Mouse (Mus musculus) heart, embryonic 14.5 days (tissue): ENCODE data around the gene Wdr53. TPM values are rescaled to one million over a fixed set of nuclear protein-coding genes. Genes with fewer than 3 reads are reported as not detected.

Experiments
- ATAC-seq: fragments of 200-750 bp; cut with Nextera tagmentation; 2 replicates; pipeline ENCODE4 v1.8.0; 2017; ENCODE audit warnings: low read depth, moderate TSS enrichment; ENCODE audit not compliant: insufficient number of reproducible peaks, insufficient read depth, low FRiP score
- H3K27ac ChIP-seq, 2 experiments: fragments of 200-500 bp in 1 of 2; fragments of 300-500 bp in 1 of 2; sonication (generic) in 1 of 2; replicated peaks in 1 of 2; 2 replicates each; pipeline ENCODE4 v1.5.1; 2012 to 2014; ENCODE audit warnings: low read depth in 2 of 2, low read length in 2 of 2, control low read depth in 1 of 2, mild to moderate bottlenecking in 1 of 2, mixed read lengths in 1 of 2; ENCODE audit not compliant: control insufficient read depth in 1 of 2, insufficient read depth in 1 of 2
- H3K27me3 ChIP-seq: fragments of 300-500 bp; sonication (generic); 2 replicates; pipeline ENCODE4 v1.6.1; 2014; ENCODE audit warnings: mild to moderate bottlenecking, low read length, control low read depth; ENCODE audit not compliant: control insufficient read depth, insufficient read depth
- H3K36me3 ChIP-seq: fragments of 300-500 bp; sonication (generic); 2 replicates; pipeline ENCODE4 v1.6.1; 2014; ENCODE audit warnings: mild to moderate bottlenecking, control low read depth, low read length, mixed read lengths; ENCODE audit not compliant: control insufficient read depth, insufficient read depth
- H3K4me1 ChIP-seq, 2 experiments: fragments of 200-500 bp in 1 of 2; fragments of 300-500 bp in 1 of 2; sonication (generic) in 1 of 2; 2 replicates each; pipeline ENCODE4 v1.6.1; 2012 to 2014; ENCODE audit warnings: low read length in 2 of 2, control low read depth in 1 of 2, mixed read lengths in 1 of 2; ENCODE audit not compliant: control insufficient read depth in 2 of 2, insufficient read depth in 2 of 2
- H3K4me2 ChIP-seq: fragments of 300-500 bp; sonication (generic); 2 replicates; pipeline ENCODE4 v1.6.1; 2014; ENCODE audit warnings: mild to moderate bottlenecking, low read length
- H3K4me3 ChIP-seq, 2 experiments: fragments of 200-500 bp in 1 of 2; fragments of 300-500 bp in 1 of 2; sonication (generic) in 1 of 2; 2 replicates each; pipeline ENCODE4 v1.5.1; 2012 to 2014; ENCODE audit warnings: low read length in 2 of 2, mild to moderate bottlenecking in 2 of 2, control low read depth in 1 of 2, low read depth in 1 of 2, moderate library complexity in 1 of 2; ENCODE audit not compliant: control insufficient read depth in 1 of 2, insufficient read depth in 1 of 2
- H3K9ac ChIP-seq: fragments of 300-500 bp; sonication (generic); 2 replicates; pipeline ENCODE4 v1.6.1; 2014; ENCODE audit warnings: mild to moderate bottlenecking, low read length
- H3K9me3 ChIP-seq: fragments of 300-500 bp; sonication (generic); 2 replicates; pipeline ENCODE4 v1.6.1; 2016; ENCODE audit warnings: low read length, control low read depth; ENCODE audit not compliant: control insufficient read depth
- WGBS: fragments of 180-500 bp; shearing (Covaris S2); extraction: QIAGEN DNeasy Blood & Tissue Kit; methylation state at CpG from one replicate; pipeline ENCODE4 v1.1.7; 2014; 5-methylcytosine and 5-hydroxymethylcytosine counted together
- polyA plus RNA-seq: library from polyadenylated mRNA; unstranded; fragments of >200 nt; fragmentation: Nextera tagmentation; extraction: Ambion mirVana; gene quantifications from 2 replicates; pipeline ENCODE4 v1.2.1, GENCODE M21; 2014

The Wdr53 gene
- polyA plus RNA-seq: 10.9 and 11.5 TPM in 2 replicates

DNA sequence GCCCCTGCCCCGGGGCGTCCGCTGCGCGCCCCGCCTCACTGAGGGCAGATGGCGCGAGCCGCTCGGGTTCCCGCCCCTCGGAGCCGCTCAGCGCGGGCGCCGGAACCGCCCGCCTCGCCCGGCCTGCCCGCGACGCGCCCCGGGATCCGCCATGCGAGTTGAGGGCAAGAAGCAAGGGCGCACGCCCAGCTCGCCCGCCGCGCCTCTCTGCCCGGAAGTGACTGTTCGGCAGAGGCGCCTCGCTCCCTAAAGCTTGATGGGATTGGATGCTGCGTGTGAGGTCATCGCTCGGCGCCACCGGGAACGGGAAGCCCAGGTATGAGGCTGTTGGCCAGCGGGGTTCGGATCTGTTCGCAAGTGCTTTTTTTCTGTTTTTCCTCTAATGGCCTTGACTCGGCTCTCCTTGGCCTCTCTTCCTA is at the start of gene Wdr53, which contains the start of gene Fbxo45:
Gene Wdr53, plus strand, starts transcription at position 276 of the 419 bp plus-strand sequence.
Gene Fbxo45, minus strand, starts transcription at position 207 of the 419 bp plus-strand sequence.
- Histone ChIP-seq H3K4me2 (peak within 1 kb of the TSS; percentile 78), H3K4me1 (peaks cover 7 to 20% of the 10 kb centered on the region in 2 experiments), H3K36me3 (peaks cover 3% of the 10 kb centered on the region), H3K9ac (peak within 1 kb of the TSS; percentile 97), H3K27ac (peak within 1 kb of the TSS; percentile 90 to 97), H3K27me3 (no peaks in the 10 kb centered on the region), H3K9me3 (no peaks in the 10 kb centered on the region), H3K4me3 (peak within 1 kb of the TSS; percentile 86 to 87)
- under 1% methylated on average over 48 of the region's 48 CpGs for WGBS
- peak; percentile 97 for ATAC-seq

DNA sequence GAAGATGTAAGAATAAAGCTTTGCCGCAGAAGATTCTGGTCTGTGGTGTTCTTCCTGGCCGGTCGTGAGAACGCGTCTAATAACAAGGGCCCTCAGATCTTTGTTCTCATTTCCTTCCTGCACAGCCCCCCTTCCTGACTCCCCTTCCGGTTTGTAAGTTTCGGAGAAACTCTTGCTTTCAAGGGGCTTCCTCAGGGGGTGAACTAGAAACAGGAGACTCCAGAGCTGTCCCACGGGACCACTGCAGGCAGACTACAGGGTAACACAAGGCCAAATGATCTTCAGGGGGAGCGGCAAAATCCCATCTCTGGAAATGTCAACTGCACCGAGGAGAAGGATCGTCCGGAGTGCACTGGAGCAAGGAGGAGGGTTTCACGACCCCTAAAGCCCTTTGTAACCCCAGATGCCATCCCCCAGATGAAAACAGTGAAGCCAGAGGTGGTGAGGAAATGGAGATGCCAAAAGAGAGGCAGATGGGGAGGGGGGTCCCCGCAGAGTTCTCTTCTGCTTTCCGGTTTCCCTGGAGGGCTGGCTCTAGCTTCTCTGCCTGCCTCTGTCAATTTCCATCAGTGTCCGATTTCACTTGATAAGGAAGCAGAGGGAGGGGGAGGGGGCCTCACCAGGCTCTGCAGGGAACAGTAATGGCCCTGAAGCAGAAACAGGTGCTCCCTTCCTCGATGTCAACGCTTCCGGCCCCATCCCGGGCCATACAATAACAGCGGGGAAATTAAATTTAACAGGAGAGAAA is 46.6 kb upstream of the Wdr53 start:
- Histone ChIP-seq H3K36me3 (no peaks in the 10 kb centered on the region), H3K9ac (no peak overlapping the region; the same call in 1 of the 2 replicates), H3K27ac (peak overlapping the region; percentile 14 to 67; a peak in 3 of 4 replicates), H3K4me3 (peak overlapping the region in 1 of 2 experiments; percentile 7; a peak in 1 of 4 replicates), H3K4me2 (no peak overlapping the region), H3K27me3 (no peaks in the 10 kb centered on the region), H3K9me3 (no peaks in the 10 kb centered on the region), H3K4me1 (no peaks in the 10 kb centered on the region)
- WGBS: 69% methylated on average over 21 of the region's 21 CpGs
- ATAC-seq: no peak

DNA sequence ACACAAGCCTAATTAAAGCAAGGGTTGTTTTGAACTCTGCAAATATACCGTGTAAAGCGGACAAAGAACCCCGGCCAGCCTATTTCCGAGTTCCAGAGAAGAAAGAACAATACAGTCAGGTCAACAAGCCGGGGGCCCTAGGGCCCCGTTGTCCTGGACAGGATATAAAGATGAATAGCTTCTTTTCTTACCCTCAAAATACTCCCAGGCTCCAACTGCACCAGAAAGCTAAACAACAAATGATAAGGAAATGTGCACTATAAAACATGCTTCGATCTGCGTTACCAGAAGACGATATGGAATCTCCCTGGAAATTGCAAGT is 46.1 kb upstream of the Wdr53 start:
- no peaks in the 10 kb centered on the region for H3K9me3 ChIP-seq
- H3K4me2 ChIP-seq: no peak overlapping the region
- WGBS: 76% methylated on average over 9 of the region's 9 CpGs
- H3K27ac ChIP-seq: peak overlapping the region in 1 of 2 experiments; percentile 67; a peak in 3 of 4 replicates
- no peaks in the 10 kb centered on the region for H3K36me3 ChIP-seq
- H3K4me1 ChIP-seq: no peaks in the 10 kb centered on the region
- ATAC-seq: no peak
- no peaks in the 10 kb centered on the region for H3K27me3 ChIP-seq
- no peak overlapping the region for H3K9ac ChIP-seq
- H3K4me3 ChIP-seq: no peak overlapping the region

DNA sequence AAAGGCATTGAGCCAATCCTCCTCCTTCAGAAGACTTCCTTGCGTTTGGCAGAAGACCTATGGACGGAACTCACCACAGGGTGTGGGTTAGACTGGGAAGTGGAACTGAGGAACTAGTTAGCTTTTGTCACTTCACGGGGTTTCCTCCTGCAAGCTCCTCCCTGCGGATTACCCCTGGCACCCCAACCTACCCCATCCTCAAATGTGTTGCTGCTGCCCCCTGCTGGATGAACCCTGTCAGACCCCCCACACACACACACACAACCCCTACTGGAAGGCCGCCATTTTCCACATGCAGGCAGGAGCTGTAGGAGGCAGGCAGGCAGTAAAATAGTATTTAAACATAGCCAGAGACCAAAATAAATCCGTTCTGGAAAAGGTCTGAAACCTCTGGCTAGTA is 44.3 kb upstream of the Wdr53 start:
- no peak for ATAC-seq
- Histone ChIP-seq H3K4me3 (no peak overlapping the region), H3K9me3 (no peaks in the 10 kb centered on the region), H3K4me2 (no peak overlapping the region), H3K27me3 (no peaks in the 10 kb centered on the region), H3K36me3 (no peaks in the 10 kb centered on the region), H3K27ac (no peak overlapping the region), H3K4me1 (no peaks in the 10 kb centered on the region), H3K9ac (no peak overlapping the region)
- 75% methylated on average over 6 of the region's 6 CpGs for WGBS

DNA sequence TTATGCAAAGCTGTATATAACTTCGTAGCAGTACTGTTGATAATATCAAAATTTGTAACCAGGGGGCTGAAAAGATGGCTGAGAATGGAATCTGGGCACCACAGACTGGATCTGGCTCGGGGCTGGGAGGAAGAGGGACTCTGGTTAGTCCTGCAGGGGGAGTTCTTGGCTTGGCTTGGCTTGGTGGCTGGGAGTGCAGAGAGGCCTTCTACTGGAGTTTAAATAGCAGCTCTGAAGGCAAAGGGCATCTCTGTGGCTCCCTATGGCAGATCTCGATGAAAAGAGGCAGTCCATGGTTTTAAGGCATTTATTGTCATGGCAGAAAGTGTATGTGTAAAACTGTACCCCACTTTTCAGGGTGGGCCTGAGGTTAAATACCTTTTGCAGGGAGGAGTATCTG is 42.1 kb upstream of the Wdr53 start:
- H3K4me3 ChIP-seq: no peak overlapping the region
- peaks cover 10% of the 10 kb centered on the region for H3K9me3 ChIP-seq
- 44% methylated on average over 3 of the region's 3 CpGs for WGBS
- no peaks in the 10 kb centered on the region for H3K4me1 ChIP-seq
- no peak for ATAC-seq
- H3K27me3 ChIP-seq: no peaks in the 10 kb centered on the region
- H3K4me2 ChIP-seq: no peak overlapping the region
- H3K27ac ChIP-seq: no peak overlapping the region
- H3K36me3 ChIP-seq: no peaks in the 10 kb centered on the region
- no peak overlapping the region for H3K9ac ChIP-seq

DNA sequence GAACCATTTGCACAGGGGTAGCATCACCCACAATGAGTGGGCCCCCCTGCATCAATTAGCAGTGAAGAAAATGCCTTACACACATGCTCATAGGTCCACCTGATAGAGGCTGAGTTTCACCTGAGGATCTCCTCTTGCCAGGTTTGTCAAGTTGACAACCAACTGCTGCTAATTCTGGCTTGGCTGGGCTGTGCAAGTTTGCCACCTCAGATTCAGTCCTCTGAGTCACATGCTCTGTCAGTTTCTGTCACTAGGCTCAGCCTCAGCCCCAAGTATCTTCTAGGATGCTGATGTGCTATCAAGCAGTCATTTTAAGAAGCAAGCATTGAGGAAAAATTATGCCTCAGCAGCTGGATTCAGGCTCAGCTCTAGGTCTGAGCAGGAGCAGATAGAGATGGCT is 32.9 kb upstream of the Wdr53 start:
- H3K4me2 ChIP-seq: no peak overlapping the region

DNA sequence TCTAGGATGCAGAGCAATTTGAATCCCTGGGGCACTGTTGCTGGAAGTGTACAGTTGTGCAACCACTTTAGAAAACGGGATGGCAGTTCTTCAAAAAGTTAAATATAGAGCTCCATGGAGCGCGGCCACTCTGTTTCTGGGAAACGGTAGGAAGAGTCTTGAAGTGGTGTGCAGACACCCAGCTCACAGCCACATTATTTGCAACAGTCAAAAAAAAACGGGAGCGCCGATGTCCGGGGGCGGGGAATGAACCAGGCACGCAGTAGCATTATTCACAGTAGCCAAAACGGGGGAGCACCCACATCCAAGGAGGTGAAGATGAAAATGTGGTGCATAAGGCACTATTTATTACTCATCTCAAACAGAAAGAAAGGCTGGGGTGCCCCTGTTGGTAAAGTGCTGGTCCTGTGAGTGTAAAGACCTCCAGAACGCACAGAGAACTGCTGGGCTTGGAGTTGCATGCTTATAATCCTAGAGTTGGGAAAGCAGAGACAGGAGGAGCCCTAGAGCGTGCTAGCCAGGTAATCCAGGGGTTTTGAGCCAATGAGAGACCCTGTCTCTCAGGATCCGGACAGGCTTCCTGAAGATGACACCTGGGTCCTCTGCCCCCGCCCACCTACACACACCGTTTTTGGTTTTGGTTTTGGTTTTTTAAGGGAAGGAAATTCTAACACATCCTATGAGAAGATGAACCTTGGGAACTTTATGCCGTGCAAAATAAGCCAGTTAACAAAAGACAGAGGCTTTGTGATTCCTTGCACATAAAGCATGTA is 32.0 kb upstream of the Wdr53 start:
- no peaks in the 10 kb centered on the region for H3K36me3 ChIP-seq
- H3K4me1 ChIP-seq: peaks cover 2 to 5% of the 10 kb centered on the region in 2 experiments; a peak in 2 of 4 replicates
- no peak overlapping the region for H3K9ac ChIP-seq
- H3K4me2 ChIP-seq: peak overlapping the region; percentile 46
- no peaks in the 10 kb centered on the region for H3K27me3 ChIP-seq
- WGBS: 56% methylated on average over 17 of the region's 17 CpGs
- peaks cover 2% of the 10 kb centered on the region; the same call in 1 of the 2 replicates for H3K9me3 ChIP-seq
- ATAC-seq: no peak
- peak overlapping the region; percentile 5 to 37; a peak in 1 of 4 replicates for H3K27ac ChIP-seq
- H3K4me3 ChIP-seq: peak overlapping the region; percentile 6 to 7; a peak in 1 of 4 replicates

More for the DNA sequence above, 32.9 kb upstream of the Wdr53 start:
- Histone ChIP-seq H3K27me3 (no peaks in the 10 kb centered on the region), H3K4me3 (no peak overlapping the region), H3K36me3 (no peaks in the 10 kb centered on the region), H3K27ac (no peak overlapping the region), H3K9ac (no peak overlapping the region), H3K9me3 (peaks cover 10% of the 10 kb centered on the region), H3K4me1 (peaks cover 2 to 5% of the 10 kb centered on the region in 2 experiments; a peak in 2 of 4 replicates)
- no peak for ATAC-seq
